Comparison of ENCODE assay signal across 1 mouse cellular context in the genomic region with DNA sequence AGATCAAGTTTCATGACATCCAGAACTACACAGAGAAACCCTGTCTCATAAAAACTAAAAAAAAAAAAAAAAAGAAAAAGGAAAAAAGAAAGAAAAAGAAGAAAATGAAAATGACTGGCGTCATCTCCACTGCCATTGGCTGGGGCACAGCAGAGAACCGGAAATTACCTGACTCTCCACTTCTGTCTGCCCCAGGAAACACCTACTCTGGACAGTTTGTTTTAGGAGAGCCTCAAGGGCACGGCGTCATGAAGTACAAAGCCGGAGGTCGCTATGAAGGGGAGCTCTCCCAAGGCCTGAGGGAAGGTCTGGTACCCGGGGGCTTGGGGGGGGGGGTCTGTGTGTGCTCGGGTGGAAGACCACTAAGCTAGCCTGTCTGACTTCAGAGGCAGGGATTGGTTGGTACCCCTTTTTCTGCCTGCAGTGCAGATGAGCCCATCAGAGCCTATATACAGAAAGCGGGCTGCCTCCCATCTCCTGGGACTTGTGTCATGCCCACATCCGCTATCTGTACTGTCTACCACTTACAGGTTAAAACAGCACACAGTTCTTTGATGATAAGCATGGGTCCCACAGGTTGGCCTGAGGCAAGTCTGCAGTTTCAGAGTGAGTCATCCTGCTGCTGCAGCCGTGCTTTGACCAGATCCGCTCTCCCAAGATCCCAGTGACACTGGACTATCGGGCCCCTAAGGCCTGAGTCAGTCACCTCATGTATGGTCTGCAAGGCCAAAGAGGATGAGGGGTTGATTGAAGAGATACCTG.
A peak's percentile ranks its signal among the peaks of the same experiment; 100 is the strongest.
TF ChIP-seq lines count a peak whose summit lies in the region.

No protein-coding gene starts in this region.

TF ChIP-seq in CH12.LX, 34 proteins besides CTCF, POLR2A, EP300 and RAD21 (continued from another document):
- TF ChIP-seq TCF12 (IDR thresholded peaks at IDR 0.05; ENCODE audit: low read depth, low read length) (peak; percentile 75; the same call in 1 of the 2 replicates), RCOR1 (conservative IDR thresholded peaks at IDR 0.05; ENCODE audit: low read depth, low read length) (no peak), GABPA (IDR thresholded peaks at IDR 0.05; ENCODE audit: insufficient replicate concordance, low read depth, low read length) (no peak), ETS1 (conservative IDR thresholded peaks at IDR 0.05; ENCODE audit: low read depth, low read length) (peak; percentile 86), MAX (IDR thresholded peaks at IDR 0.05; ENCODE audit: low read length) (peak; percentile 41; the same call in 1 of the 2 replicates), ZNF384 (IDR thresholded peaks at IDR 0.05; ENCODE audit: low read depth, low read length) (peak; percentile 89), MXI1 (IDR thresholded peaks at IDR 0.05; ENCODE audit: low read depth, low read length) (peak; percentile 55), SIN3A (IDR thresholded peaks at IDR 0.05; ENCODE audit: low read length) (0 out of 2 replicates have a peak, but pooled peaks have one; percentile 55), IRF4 (IDR thresholded peaks at IDR 0.05; ENCODE audit: low read depth, low read length) (peak; percentile 94), HCFC1 (IDR thresholded peaks at IDR 0.05; ENCODE audit: low read depth, low read length) (peak; percentile 31; the same call in 1 of the 2 replicates), JUND (conservative IDR thresholded peaks at IDR 0.05; ENCODE audit: low read depth, low read length) (peak; percentile 88)
TF ChIP-seq in CH12.LX: peak in this region for 16.
